Mouse (Mus musculus): ENCODE results near the gene Olfr876. TPM values are rescaled to one million over a fixed set of nuclear protein-coding genes. Genes with fewer than 3 reads are reported as not detected.

Olfr876 gene
- total and polyA plus RNA-seq, 3 experiments, result not detected

- no peak for TF ChIP-seq POLR2AphosphoS2 (IDR thresholded peaks at IDR 0.05; ENCODE audit: low read length)
- TF ChIP-seq RAD21 (IDR thresholded peaks at IDR 0.05; ENCODE audit: low read depth, low read length), result no peak
Observed at GRCm38 (mm10) chr9:37849267-37849666, 46.4 kb downstream of the Olfr876 start (continued).

GRCm38 (mm10) chr9:37853969-37854368, 51.1 kb downstream of the Olfr876 start, which contains the start of gene Olfr877:
Gene Olfr877 (plus strand): TSS chr9:37854269.
- DNase-seq (ENCODE audit: low read depth, low spot score), result no peak
- no peaks in the 10 kb centered on the region for H3K27me3 ChIP-seq (ENCODE audit: control insufficient read depth in 1 of 2, insufficient read depth in 2 of 2, low read length in 2 of 2)
- no peak within 1 kb of the TSS for H3K27ac ChIP-seq (ENCODE audit: control insufficient read depth, low read depth, low read length)
- no peaks in the 10 kb centered on the region for H3K9me3 ChIP-seq (replicated peaks; ENCODE audit: insufficient read depth, low read length)
- H3K4me1 ChIP-seq (ENCODE audit: control insufficient read depth in 1 of 2, insufficient read depth in 2 of 2, low read length in 2 of 2), result no peaks in the 10 kb centered on the region
- no peaks in the 10 kb centered on the region for H3K36me3 ChIP-seq (ENCODE audit: control insufficient read depth in 1 of 2, insufficient read depth in 2 of 2, low read length in 2 of 2)
- no peaks in the 10 kb centered on the region for H3K79me2 ChIP-seq (ENCODE audit: control insufficient read depth, insufficient read depth, low read length, poor library complexity)
- no peak within 1 kb of the TSS for H3K4me3 ChIP-seq (ENCODE audit: control insufficient read depth in 1 of 2, insufficient read depth in 1 of 2, low read depth in 2 of 2, low read length in 2 of 2)
- no peak within 1 kb of the TSS for H3K9ac ChIP-seq (ENCODE audit: control insufficient read depth, low read depth, low read length, poor library complexity, severe bottlenecking)
- TF ChIP-seq POLR2A (IDR thresholded peaks at IDR 0.05; ENCODE audit: control insufficient read depth in 1 of 2, insufficient read depth in 1 of 2, low read depth in 1 of 2, low read length in 2 of 2, poor library complexity in 1 of 2), result no peak
- no peak for TF ChIP-seq HCFC1 (IDR thresholded peaks at IDR 0.05; ENCODE audit: low read depth, low read length)
- TF ChIP-seq MYC (IDR thresholded peaks at IDR 0.05; ENCODE audit: low read depth, low read length), result no peak
- TF ChIP-seq TCF12 (IDR thresholded peaks at IDR 0.05; ENCODE audit: low read depth, low read length), result no peak
- TF ChIP-seq GABPA (IDR thresholded peaks at IDR 0.05; ENCODE audit: low read depth, low read length), result no peak

Other genes with a start within 250 kb of the Olfr876 start
- 4.9 and 5.1 TPM in 2 replicates for gene Siae, start 247.3 kb upstream of the Olfr876 start, total RNA-seq (2012; rRNA removed)
- 1 to 10 TPM in 1 of 2 experiments, not detected in 1; 9.2 TPM for gene Siae, start 247.3 kb upstream of the Olfr876 start, polyA plus RNA-seq (2012; ENCODE audit: insufficient read depth in 1 of 2, insufficient read length in 2 of 2, low read depth in 1 of 2, low replicate concordance in 2 of 2, missing spikeins in 1 of 2)
- 0.46 and 1.2 TPM in 2 replicates for gene Spa17, start 189.3 kb upstream of the Olfr876 start, total RNA-seq (2012; rRNA removed)
- gene Spa17, start 189.3 kb upstream of the Olfr876 start, polyA plus RNA-seq (2012; ENCODE audit: insufficient read depth in 1 of 2, insufficient read length in 2 of 2, low read depth in 1 of 2, low replicate concordance in 2 of 2, missing spikeins in 1 of 2), result 1 to 10 TPM in 1 of 2 experiments, not detected in 1; 2.6 TPM
- 140 and 159 TPM in 2 replicates for gene Tbrg1, start 145.7 kb upstream of the Olfr876 start, total RNA-seq (2012; rRNA removed)
- 100 to 1,000 TPM in 1 of 2 experiments, not detected in 1; 127 TPM for gene Tbrg1, start 145.7 kb upstream of the Olfr876 start, polyA plus RNA-seq (2012; ENCODE audit: insufficient read depth in 1 of 2, insufficient read length in 2 of 2, low read depth in 1 of 2, low replicate concordance in 2 of 2, missing spikeins in 1 of 2)
- gene Panx3, start 133.8 kb upstream of the Olfr876 start, total RNA-seq (2012; rRNA removed), result 0.33 and 0.42 TPM in 2 replicates
- under 1 TPM in 1 of 2 experiments, not detected in 1; 0.17 TPM for gene Panx3, start 133.8 kb upstream of the Olfr876 start, polyA plus RNA-seq (2012; ENCODE audit: insufficient read depth in 1 of 2, insufficient read length in 2 of 2, low read depth in 1 of 2, low replicate concordance in 2 of 2, missing spikeins in 1 of 2)
- gene Olfr160, start 86.8 kb upstream of the Olfr876 start, total RNA-seq (2012; rRNA removed), result not detected in 2 replicates
- not detected for gene Olfr160, start 86.8 kb upstream of the Olfr876 start, polyA plus RNA-seq (2012; ENCODE audit: insufficient read depth in 1 of 2, insufficient read length in 2 of 2, low read depth in 1 of 2, low replicate concordance in 2 of 2, missing spikeins in 1 of 2)
- gene Olfr874, start 57.9 kb upstream of the Olfr876 start, total RNA-seq (2012; rRNA removed), result not detected in 2 replicates
- gene Olfr874, start 57.9 kb upstream of the Olfr876 start, polyA plus RNA-seq (2012; ENCODE audit: insufficient read depth in 1 of 2, insufficient read length in 2 of 2, low read depth in 1 of 2, low replicate concordance in 2 of 2, missing spikeins in 1 of 2), result not detected
- gene Olfr875, start 31.2 kb upstream of the Olfr876 start, total RNA-seq (2012; rRNA removed), result not detected in 2 replicates
- gene Olfr875, start 31.2 kb upstream of the Olfr876 start, polyA plus RNA-seq (2012; ENCODE audit: insufficient read depth in 1 of 2, insufficient read length in 2 of 2, low read depth in 1 of 2, low replicate concordance in 2 of 2, missing spikeins in 1 of 2), result not detected
- not detected in 2 replicates for gene Olfr877, start 51.2 kb downstream of the Olfr876 start, total RNA-seq (2012; rRNA removed)
- gene Olfr877, start 51.2 kb downstream of the Olfr876 start, polyA plus RNA-seq (2012; ENCODE audit: insufficient read depth in 1 of 2, insufficient read length in 2 of 2, low read depth in 1 of 2, low replicate concordance in 2 of 2, missing spikeins in 1 of 2), result not detected
- not detected in 2 replicates for gene Olfr145, start 93.7 kb downstream of the Olfr876 start, total RNA-seq (2012; rRNA removed)
- gene Olfr145, start 93.7 kb downstream of the Olfr876 start, polyA plus RNA-seq (2012; ENCODE audit: insufficient read depth in 1 of 2, insufficient read length in 2 of 2, low read depth in 1 of 2, low replicate concordance in 2 of 2, missing spikeins in 1 of 2), result not detected
- gene Olfr878, start 114.8 kb downstream of the Olfr876 start, total RNA-seq (2012; rRNA removed), result not detected in 2 replicates
- not detected for gene Olfr878, start 114.8 kb downstream of the Olfr876 start, polyA plus RNA-seq (2012; ENCODE audit: insufficient read depth in 1 of 2, insufficient read length in 2 of 2, low read depth in 1 of 2, low replicate concordance in 2 of 2, missing spikeins in 1 of 2)
- gene Olfr881, start 188.8 kb downstream of the Olfr876 start, total RNA-seq (2012; rRNA removed), result not detected in 2 replicates
- gene Olfr881, start 188.8 kb downstream of the Olfr876 start, polyA plus RNA-seq (2012; ENCODE audit: insufficient read depth in 1 of 2, insufficient read length in 2 of 2, low read depth in 1 of 2, low replicate concordance in 2 of 2, missing spikeins in 1 of 2), result not detected
- not detected in 2 replicates for gene Olfr883, start 222.8 kb downstream of the Olfr876 start, total RNA-seq (2012; rRNA removed)
- gene Olfr883, start 222.8 kb downstream of the Olfr876 start, polyA plus RNA-seq (2012; ENCODE audit: insufficient read depth in 1 of 2, insufficient read length in 2 of 2, low read depth in 1 of 2, low replicate concordance in 2 of 2, missing spikeins in 1 of 2), result not detected
- not detected in 2 replicates for gene Olfr884, start 243.5 kb downstream of the Olfr876 start, total RNA-seq (2012; rRNA removed)
- gene Olfr884, start 243.5 kb downstream of the Olfr876 start, polyA plus RNA-seq (2012; ENCODE audit: insufficient read depth in 1 of 2, insufficient read length in 2 of 2, low read depth in 1 of 2, low replicate concordance in 2 of 2, missing spikeins in 1 of 2), result not detected

Data from MEL (cell line).